Mouse (Mus musculus) small intestine, adult 2 months (tissue): ENCODE results near the gene Lrrc27.

Source experiments
- CTCF ChIP-seq: fragments of 200-500 bp; IDR thresholded peaks from 2 replicates; pipeline ENCODE4 v1.5.1; 2012; ENCODE audit warnings: low read depth, mild to moderate bottlenecking, control low read depth, inconsistent platforms, low read length, moderate library complexity, mixed read lengths; ENCODE audit not compliant: insufficient replicate concordance, insufficient read length; ENCODE audit errors: extremely low read depth
- POLR2A ChIP-seq: fragments of 200-500 bp; IDR thresholded peaks from 2 replicates; pipeline ENCODE4 v1.6.1; 2012; ENCODE audit warnings: low read depth, mild to moderate bottlenecking, control low read depth, inconsistent platforms, low read length, moderate library complexity

- no peak for TF ChIP-seq POLR2A
- no peak for TF ChIP-seq CTCF
These were observed 6.7 kb downstream of the Lrrc27 start for GRCm38 (mm10) chr7:139219486-139219885.
